Mouse (Mus musculus) limb, embryonic 14.5 days (tissue): ENCODE measurements around the gene 2510009E07Rik. TPM values are rescaled to one million over a fixed set of nuclear protein-coding genes. Genes with fewer than 3 reads are reported as not detected.

Experiments
- ATAC-seq: fragments of 200-750 bp; cut with Nextera tagmentation; 2 replicates; pipeline ENCODE4 v1.8.0; 2017; ENCODE audit warnings: low read depth, moderate number of reproducible peaks, moderate TSS enrichment; ENCODE audit not compliant: low FRiP score
- DNase-seq: peaks from one replicate; pipeline ENCODE4 v3.0.0-alpha.2; 2015; ENCODE audit warnings: low spot score
- H3K27ac ChIP-seq: fragments of 300-500 bp; sonication (generic); replicated peaks from 2 replicates; pipeline ENCODE4 v1.5.1; 2014; ENCODE audit warnings: low read depth, mild to moderate bottlenecking, low read length, moderate library complexity, mixed read lengths
- H3K27me3 ChIP-seq: fragments of 300-500 bp; sonication (generic); 2 replicates; pipeline ENCODE4 v1.6.1; 2014; ENCODE audit warnings: low read length, mixed read lengths; ENCODE audit not compliant: control insufficient read depth, insufficient read depth
- H3K36me3 ChIP-seq: fragments of 300-500 bp; sonication (generic); 2 replicates; pipeline ENCODE4 v1.6.1; 2014; ENCODE audit warnings: mild to moderate bottlenecking, low read length, moderate library complexity, mixed read lengths; ENCODE audit not compliant: control insufficient read depth, insufficient read depth
- H3K4me1 ChIP-seq: fragments of 300-500 bp; sonication (generic); 2 replicates; pipeline ENCODE4 v1.6.1; 2014; ENCODE audit warnings: antibody characterized with exemption, low read length, mixed read lengths; ENCODE audit not compliant: control insufficient read depth, insufficient read depth
- H3K4me2 ChIP-seq: fragments of 300-500 bp; sonication (generic); replicated peaks from 2 replicates; pipeline ENCODE4 v1.6.1; 2014; ENCODE audit warnings: low read depth, mild to moderate bottlenecking, low read length, moderate library complexity; ENCODE audit not compliant: severe bottlenecking
- H3K4me3 ChIP-seq: fragments of 300-500 bp; sonication (generic); replicated peaks from 2 replicates; pipeline ENCODE4 v1.5.1; 2014; ENCODE audit warnings: low read length
- H3K9ac ChIP-seq: fragments of 300-500 bp; sonication (generic); 2 replicates; pipeline ENCODE4 v1.6.1; 2014; ENCODE audit warnings: mild to moderate bottlenecking, low read depth, low read length, moderate library complexity; ENCODE audit not compliant: severe bottlenecking
- H3K9me3 ChIP-seq: fragments of 300-500 bp; sonication (generic); 2 replicates; pipeline ENCODE4 v1.6.1; 2016; ENCODE audit warnings: low read length; ENCODE audit not compliant: control insufficient read depth
- POLR2A ChIP-seq: fragments of 200-500 bp; IDR thresholded peaks from 2 replicates; pipeline ENCODE4 v1.8.0; 2012; ENCODE audit warnings: inconsistent platforms, mild to moderate bottlenecking, moderate library complexity, borderline replicate concordance; ENCODE audit not compliant: insufficient read depth, insufficient read length; ENCODE audit errors: extremely low read depth
- WGBS: fragments of 180-500 bp; shearing (Covaris S2); extraction: QIAGEN DNeasy Blood & Tissue Kit; methylation state at CpG from one replicate; pipeline ENCODE4 v1.1.7; 2014; 5-methylcytosine and 5-hydroxymethylcytosine counted together
- polyA plus RNA-seq, 2 experiments: library from polyadenylated mRNA; depleted of rRNA in 1 of 2; stranded (reverse) in 1 of 2; unstranded in 1 of 2; fragments of >200 nt; fragmentation: Nextera tagmentation in 1 of 2; extraction: Ambion mirVana in 1 of 2; gene quantifications; 2 replicates each; pipeline versions ENCODE4 v1.2.1 to v1.2.3; 2012 to 2014

The 2510009E07Rik gene
- polyA plus RNA-seq, 2 experiments = 23.6 to 26.3 TPM

- H3K4me1 ChIP-seq = no peaks in the 10 kb centered on the region
- TF ChIP-seq POLR2A = no peak
- H3K4me3 ChIP-seq = no peak overlapping the region
- no peak overlapping the region for H3K27ac ChIP-seq
- no peaks in the 10 kb centered on the region for H3K9me3 ChIP-seq
- no peak overlapping the region for H3K9ac ChIP-seq
- DNase-seq (no peak), ATAC-seq (no peak)
- WGBS = 91% methylated on average over 1 of the region's 1 CpGs
- no peaks in the 10 kb centered on the region for H3K27me3 ChIP-seq
- no peak overlapping the region for H3K4me2 ChIP-seq
- H3K36me3 ChIP-seq = no peaks in the 10 kb centered on the region
These were observed 41.2 kb upstream of the 2510009E07Rik start for GRCm38 (mm10) chr16:21735638-21736037.

- 0 out of 2 replicates have a peak, but pooled peaks cover 4% of the 10 kb centered on the region for H3K4me1 ChIP-seq
- 45% methylated on average over 10 of the region's 10 CpGs for WGBS
- H3K9ac ChIP-seq = 0 out of 2 replicates have a peak overlapping the region, but pooled peaks have one; percentile 17
- no peak for TF ChIP-seq POLR2A
- DNase-seq (peak; percentile 91), ATAC-seq (no peak)
- no peaks in the 10 kb centered on the region for H3K9me3 ChIP-seq
- H3K36me3 ChIP-seq = no peaks in the 10 kb centered on the region
- no peaks in the 10 kb centered on the region for H3K27me3 ChIP-seq
- H3K4me2 ChIP-seq = no peak overlapping the region; the same call in 1 of the 2 replicates
- no peak overlapping the region for H3K27ac ChIP-seq
- peak overlapping the region; percentile 15; the same call in 1 of the 2 replicates for H3K4me3 ChIP-seq
These were observed 33.5 kb upstream of the 2510009E07Rik start for GRCm38 (mm10) chr16:21727897-21728364.

GRCm38 (mm10) chr16:21727421-21727820 is 33.0 kb upstream of the 2510009E07Rik start:
- ATAC-seq (no peak), DNase-seq (no peak)
- Histone ChIP-seq H3K27me3 (no peaks in the 10 kb centered on the region), H3K9ac (no peak overlapping the region), H3K36me3 (no peaks in the 10 kb centered on the region), H3K4me3 (no peak overlapping the region), H3K4me1 (0 out of 2 replicates have a peak, but pooled peaks cover 4% of the 10 kb centered on the region), H3K27ac (no peak overlapping the region), H3K4me2 (no peak overlapping the region), H3K9me3 (no peaks in the 10 kb centered on the region)
- TF ChIP-seq POLR2A = no peak
- 84% methylated on average over 3 of the region's 3 CpGs for WGBS

GRCm38 (mm10) chr16:21724261-21724660 is 29.8 kb upstream of the 2510009E07Rik start:
- ATAC-seq = no peak
- no peak overlapping the region for H3K9ac ChIP-seq
- no peaks in the 10 kb centered on the region for H3K27me3 ChIP-seq
- 87% methylated on average over 1 of the region's 1 CpGs for WGBS
- no peak for DNase-seq
- no peak for TF ChIP-seq POLR2A
- H3K9me3 ChIP-seq = no peaks in the 10 kb centered on the region
- no peak overlapping the region for H3K27ac ChIP-seq
- no peak overlapping the region for H3K4me2 ChIP-seq
- H3K4me1 ChIP-seq = 0 out of 2 replicates have a peak, but pooled peaks cover 4% of the 10 kb centered on the region
- H3K36me3 ChIP-seq = no peaks in the 10 kb centered on the region
- no peak overlapping the region for H3K4me3 ChIP-seq

- H3K4me1 ChIP-seq = no peaks in the 10 kb centered on the region
- H3K9ac ChIP-seq = no peak overlapping the region
- no peaks in the 10 kb centered on the region for H3K36me3 ChIP-seq
- H3K4me2 ChIP-seq = no peak overlapping the region
- H3K9me3 ChIP-seq = no peaks in the 10 kb centered on the region
- DNase-seq = no peak
- H3K4me3 ChIP-seq = no peak overlapping the region
- H3K27me3 ChIP-seq = no peaks in the 10 kb centered on the region
- no peak overlapping the region for H3K27ac ChIP-seq
- no peak for ATAC-seq
- no peak for TF ChIP-seq POLR2A
- 80% methylated on average over 7 of the region's 7 CpGs for WGBS
These were observed 25.3 kb upstream of the 2510009E07Rik start for GRCm38 (mm10) chr16:21719770-21720169.
